In genomic region chr9:75411584-75411983, GRCm38 (mm10) we compare ENCODE assay signal across 22 mouse cellular contexts. TPM values are rescaled to one million over a fixed set of nuclear protein-coding genes. Genes with fewer than 3 reads are reported as not detected.
DNase-seq lines count a peak whose midpoint lies in the region; ATAC-seq and TF ChIP-seq lines count a peak whose summit lies in the region.
"Had no signal": no experiment of that assay in that cellular context is flagged by ENCODE, and none has a peak within 500 bp of the region (broad histone marks: within the 10 kb centered on the region; RNA-seq: fewer than 3 reads in every experiment).

No protein-coding gene starts in this region.

- peaks cover 22% of the 10 kb centered on the region for H3K79me2 ChIP-seq in MEL (ENCODE audit: control insufficient read depth, insufficient read depth, low read length, poor library complexity)
- peaks cover 26% of the 10 kb centered on the region for H3K79me2 ChIP-seq in macrophage (ENCODE audit: inconsistent target)

- no peaks in the 10 kb centered on the region for H3K9me3 ChIP-seq in liver, embryonic 11.5 days (ENCODE audit: control insufficient read depth, low read length)
- no peaks in the 10 kb centered on the region for H3K9me3 ChIP-seq in MEL (replicated peaks; ENCODE audit: insufficient read depth, low read length)
- H3K9me3 ChIP-seq: embryonic facial prominence, embryonic 12.5 days; forebrain, embryonic 13.5 days; liver, embryonic 15.5 days; midbrain, embryonic 10.5 days had no signal

- H3K4me1 ChIP-seq in liver, embryonic 11.5 days (replicated peaks; ENCODE audit: control insufficient read depth, insufficient read depth, low read length), result peaks cover 28% of the 10 kb centered on the region
- peaks cover 9 to 20% of the 10 kb centered on the region in 2 experiments for H3K4me1 ChIP-seq in MEL (ENCODE audit: control insufficient read depth in 1 of 2, insufficient read depth in 2 of 2, low read length in 2 of 2)

- WGBS in liver, embryonic 11.5 days, result 43% methylated on average over 9 of the region's 9 CpGs
- WGBS in macrophage (ENCODE audit: missing documents), result 15% methylated on average over 9 of the region's 9 CpGs

- DNase-seq in liver, embryonic 11.5 days (ENCODE audit: low spot score), result no peak
- DNase-seq in liver, result no peak
- DNase-seq in A20 (ENCODE audit: low read depth, low spot score), result peak; percentile 26
- DNase-seq in MEL (ENCODE audit: low read depth, low spot score), result peak; percentile 73
- no peak for DNase-seq in cerebellum, adult 9-11 months
- DNase-seq in embryo, embryonic 10 days (ENCODE audit: low spot score), result no peak
- DNase-seq: adrenal gland, postnatal 25 days; gastrocnemius, postnatal 14 days; heart, adult 18-20 months; heart, postnatal 4 days; kidney, adult 11 months; kidney, postnatal 4 days; lung, postnatal 14 days; thymus, adult 18-20 months; thymus, postnatal 4 days had no signal

- no peaks in the 10 kb centered on the region for H3K27me3 ChIP-seq in liver, embryonic 11.5 days (replicated peaks; ENCODE audit: control insufficient read depth, insufficient read depth, low read length)
- no peaks in the 10 kb centered on the region for H3K27me3 ChIP-seq in MEL (ENCODE audit: control insufficient read depth in 1 of 2, insufficient read depth in 2 of 2, low read length in 2 of 2)
- H3K27me3 ChIP-seq: embryonic facial prominence, embryonic 12.5 days; forebrain, embryonic 13.5 days; liver, embryonic 15.5 days had no signal

- H3K4me2 ChIP-seq in liver, embryonic 11.5 days, result peak overlapping the region; percentile 35
- H3K4me2 ChIP-seq: embryonic facial prominence, embryonic 12.5 days; forebrain, embryonic 13.5 days had no signal

- no peak overlapping the region for H3K27ac ChIP-seq in liver, embryonic 11.5 days (ENCODE audit: low read depth, low read length)
- H3K27ac ChIP-seq in MEL (ENCODE audit: control insufficient read depth, low read depth, low read length) (peak overlapping the region; percentile 91), macrophage (peak overlapping the region; percentile 97)
- H3K27ac ChIP-seq: embryonic facial prominence, embryonic 12.5 days; forebrain, embryonic 13.5 days; liver, embryonic 15.5 days; midbrain, embryonic 10.5 days had no signal

- TF ChIP-seq RAD21 in MEL (IDR thresholded peaks at IDR 0.05; ENCODE audit: low read depth, low read length), result no peak

- H3K9ac ChIP-seq in liver, embryonic 11.5 days (ENCODE audit: low read depth, low read length), result no peak overlapping the region
- H3K9ac ChIP-seq in MEL (ENCODE audit: control insufficient read depth, low read depth, low read length, poor library complexity, severe bottlenecking), result no peak overlapping the region
- H3K9ac ChIP-seq: embryonic facial prominence, embryonic 12.5 days; forebrain, embryonic 13.5 days; liver, embryonic 15.5 days had no signal

- peak in 1 of 2 experiments; percentile 49; a peak in 2 of 4 replicates for TF ChIP-seq EP300 in MEL (IDR thresholded peaks at IDR 0.05; ENCODE audit: low read depth in 1 of 2, low read length in 2 of 2)

- H3K36me3 ChIP-seq in liver, embryonic 11.5 days (ENCODE audit: control insufficient read depth, insufficient read depth, low read length), result no peaks in the 10 kb centered on the region
- H3K36me3 ChIP-seq in MEL (ENCODE audit: control insufficient read depth in 1 of 2, insufficient read depth in 2 of 2, low read length in 2 of 2), result peaks cover 0 to 23% of the 10 kb centered on the region in 2 experiments; a peak in 2 of 4 replicates
- no peaks in the 10 kb centered on the region for H3K36me3 ChIP-seq in macrophage (ENCODE audit: inconsistent target)
- H3K36me3 ChIP-seq: embryonic facial prominence, embryonic 12.5 days; liver, embryonic 15.5 days; midbrain, embryonic 10.5 days had no signal

- no peak for ATAC-seq in liver, embryonic 11.5 days (replicated peaks; ENCODE audit: low FRiP score)
- ATAC-seq: forebrain, embryonic 13.5 days; hindbrain, embryonic 16.5 days had no signal

- no peak for TF ChIP-seq CTCF in MEL (IDR thresholded peaks at IDR 0.05 in 2 of 3, conservative IDR thresholded peaks at IDR 0.05 in 1 of 3; ENCODE audit: control insufficient read depth in 1 of 3, insufficient read depth in 1 of 3, low read depth in 2 of 3, low read length in 3 of 3, poor library complexity in 1 of 3, severe bottlenecking in 1 of 3)

- TF ChIP-seq POLR2A in MEL (IDR thresholded peaks at IDR 0.05; ENCODE audit: control insufficient read depth in 1 of 2, insufficient read depth in 1 of 2, low read depth in 1 of 2, low read length in 2 of 2, poor library complexity in 1 of 2), result no peak

- no peak overlapping the region for H3K4me3 ChIP-seq in liver, embryonic 11.5 days (ENCODE audit: low read depth, low read length)
- H3K4me3 ChIP-seq in MEL (ENCODE audit: control insufficient read depth in 1 of 2, insufficient read depth in 1 of 2, low read depth in 2 of 2, low read length in 2 of 2) (peak overlapping the region in 1 of 2 experiments; percentile 31; a peak in 3 of 4 replicates), macrophage (ENCODE audit: inconsistent target) (no peak overlapping the region)
- H3K4me3 ChIP-seq: embryonic facial prominence, embryonic 12.5 days; erythroblast, embryonic 14.5 days; forebrain, embryonic 13.5 days; liver, embryonic 15.5 days; midbrain, embryonic 10.5 days had no signal

TF ChIP-seq in MEL, 35 proteins besides CTCF, POLR2A, EP300 and RAD21:
- 0 out of 2 replicates have a peak, but pooled peaks have one; percentile 43 for TF ChIP-seq BHLHE40 (IDR thresholded peaks at IDR 0.05; ENCODE audit: borderline replicate concordance, low read depth, low read length)
- TF ChIP-seq E2F4 (IDR thresholded peaks at IDR 0.05; ENCODE audit: borderline replicate concordance, low read depth, low read length), result no peak
- no peak for TF ChIP-seq SMC3 (IDR thresholded peaks at IDR 0.05; ENCODE audit: low read depth, low read length)
- TF ChIP-seq HCFC1 (IDR thresholded peaks at IDR 0.05; ENCODE audit: low read depth, low read length), result no peak
- TF ChIP-seq JUND (IDR thresholded peaks at IDR 0.05; ENCODE audit: low read depth, low read length), result no peak
- TF ChIP-seq ZNF384 (IDR thresholded peaks at IDR 0.05; ENCODE audit: low read depth, low read length), result peak; percentile 89
- no peak for TF ChIP-seq MYC (IDR thresholded peaks at IDR 0.05; ENCODE audit: low read depth, low read length)
- no peak for TF ChIP-seq TCF12 (IDR thresholded peaks at IDR 0.05; ENCODE audit: low read depth, low read length)
- TF ChIP-seq MEF2A (IDR thresholded peaks at IDR 0.05; ENCODE audit: extremely low read depth, insufficient replicate concordance, low read depth, low read length, poor library complexity, severe bottlenecking), result peak; percentile 96
- TF ChIP-seq MAX (IDR thresholded peaks at IDR 0.05; ENCODE audit: low read length), result no peak
- no peak for TF ChIP-seq ZC3H11A (IDR thresholded peaks at IDR 0.05; ENCODE audit: low read depth, low read length)
- no peak for TF ChIP-seq MAFK (IDR thresholded peaks at IDR 0.05; ENCODE audit: borderline replicate concordance, low read depth, low read length)
- no peak for TF ChIP-seq MAZ (IDR thresholded peaks at IDR 0.05; ENCODE audit: low read depth, low read length)
- TF ChIP-seq GATA1 (IDR thresholded peaks at IDR 0.05; ENCODE audit: low read depth, low read length), result peak; percentile 65
- TF ChIP-seq SIN3A (IDR thresholded peaks at IDR 0.05; ENCODE audit: low read length), result no peak
- TF ChIP-seq NRF1 (IDR thresholded peaks at IDR 0.05; ENCODE audit: insufficient read depth, low read depth, low read length, poor library complexity, severe bottlenecking), result no peak
- TF ChIP-seq UBTF (IDR thresholded peaks at IDR 0.05; ENCODE audit: borderline replicate concordance, insufficient read depth, low read depth, low read length), result no peak
- peak; percentile 6; the same call in 1 of the 2 replicates for TF ChIP-seq ELF1 (IDR thresholded peaks at IDR 0.05; ENCODE audit: low read depth, low read length)
- no peak for TF ChIP-seq GABPA (IDR thresholded peaks at IDR 0.05; ENCODE audit: low read depth, low read length)
- TF ChIP-seq KAT2A (conservative IDR thresholded peaks at IDR 0.05; ENCODE audit: low read depth, low read length), result no peak
- no peak for TF ChIP-seq ZKSCAN1 (IDR thresholded peaks at IDR 0.05; ENCODE audit: low read depth, low read length)
- no peak for TF ChIP-seq POLR2AphosphoS5 (IDR thresholded peaks at IDR 0.05; ENCODE audit: borderline replicate concordance, low read depth, low read length)
- peak; percentile 85 for TF ChIP-seq ETS1 (IDR thresholded peaks at IDR 0.05; ENCODE audit: low read depth, low read length)
- TF ChIP-seq POLR2AphosphoS2 (IDR thresholded peaks at IDR 0.05; ENCODE audit: low read length), result no peak
- no peak for TF ChIP-seq TAL1 (IDR thresholded peaks at IDR 0.05; ENCODE audit: low read length)
- TF ChIP-seq USF1 (IDR thresholded peaks at IDR 0.05; ENCODE audit: low read depth, low read length), result no peak

RNA-seq across cellular contexts. Expression of gene Mapk6, which starts 1.8 kb away (rescaled TPM):
- 61.0 and 64.4 TPM in 2 replicates for polyA plus RNA-seq in liver, embryonic 11.5 days (2014; fragmentation: Nextera tagmentation; extraction: Ambion mirVana)
- 19.6 and 26.6 TPM in 2 replicates for total RNA-seq in MEL (2012; rRNA removed)
- polyA plus RNA-seq in MEL (2012; ENCODE audit: insufficient read depth in 1 of 2, insufficient read length in 2 of 2, low read depth in 1 of 2, low replicate concordance in 2 of 2, missing spikeins in 1 of 2), result 10 to 100 TPM; 44.1 to 91.0 TPM
- total RNA-seq in macrophage (2018; cell fraction: chromatin; rRNA removed), result 100 to 1,000 TPM; 134 to 771 (median 241) TPM
- 100 to 1,000 TPM in 22 of 26 experiments, 10 to 100 TPM in 4; 89.7 to 358 (median 144) TPM for total RNA-seq in macrophage (2018; cell fraction: cytosol; rRNA removed)
- 100 to 1,000 TPM; 123 to 661 (median 273) TPM for total RNA-seq in macrophage (2018; cell fraction: nucleus; rRNA removed)
- 73.3 to 115 TPM (median 94.8 TPM) in 3 replicates for polyA plus RNA-seq in macrophage (2018)

RNA-seq across cellular contexts. Expression of gene Leo1, which starts 29.7 kb away (rescaled TPM):
- polyA plus RNA-seq in liver, embryonic 11.5 days (2014; fragmentation: Nextera tagmentation; extraction: Ambion mirVana), result 39.0 and 39.4 TPM in 2 replicates
- total RNA-seq in MEL (2012; rRNA removed), result 41.6 and 42.6 TPM in 2 replicates
- 10 to 100 TPM in 1 of 2 experiments, not detected in 1; 49.0 TPM for polyA plus RNA-seq in MEL (2012; ENCODE audit: insufficient read depth in 1 of 2, insufficient read length in 2 of 2, low read depth in 1 of 2, low replicate concordance in 2 of 2, missing spikeins in 1 of 2)
- 10 to 100 TPM; 17.2 to 46.0 (median 31.6) TPM for total RNA-seq in macrophage (2018; cell fraction: chromatin; rRNA removed)
- 10 to 100 TPM; 16.1 to 25.7 (median 21.2) TPM for total RNA-seq in macrophage (2018; cell fraction: cytosol; rRNA removed)
- total RNA-seq in macrophage (2018; cell fraction: nucleus; rRNA removed), result 10 to 100 TPM; 13.2 to 30.4 (median 19.6) TPM
- 15.0 to 36.4 TPM (median 28.2 TPM) in 3 replicates for polyA plus RNA-seq in macrophage (2018)

Comparison
In these comparisons a context has a peak if more than half of its experiments do, and no peak if none do; other contexts are left out.
1. DNase-seq: peak in A20 (single experiment) and MEL (single experiment); none in liver, embryonic 11.5 days (single experiment), liver (single experiment), cerebellum, adult 9-11 months (single experiment) and embryo, embryonic 10 days (single experiment).